Mouse (Mus musculus): ENCODE results near the gene Polr2j.
"Not testable (repeated sequence)": the region's sequence is repeated elsewhere in the genome, so short reads cannot be mapped to it uniquely, and the experiment has no call there.

Polr2j gene

GRCm38 (mm10) chr5:136108486-136108885 lies 7.9 kb upstream of the Polr2j start:
- no peak for DNase-seq (ENCODE audit: low spot score in 2 of 2)

GRCm38 (mm10) chr5:136109042-136109441 lies 7.4 kb upstream of the Polr2j start:
- DNase-seq (ENCODE audit: low spot score in 2 of 2), result no peak

GRCm38 (mm10) chr5:136113546-136113945 lies 2.9 kb upstream of the Polr2j start:
- not testable (repeated sequence) for DNase-seq (ENCODE audit: low spot score in 2 of 2)

- DNase-seq (ENCODE audit: low spot score in 2 of 2), result no peak
These were observed 317 bp downstream of the Polr2j start for GRCm38 (mm10) chr5:136116784-136117112.

- no peak for DNase-seq (ENCODE audit: low spot score in 2 of 2)
These were observed 5.7 kb downstream of the Polr2j start for GRCm38 (mm10) chr5:136122165-136122564.

- peak; percentile 90 to 92 for DNase-seq (ENCODE audit: low spot score in 2 of 2)
These were observed 19.3 kb downstream of the Polr2j start, which contains the start of the genes Lrwd1 and Alkbh4 for GRCm38 (mm10) chr5:136135571-136136291. Gene Lrwd1 (minus strand): TSS chr5:136136074. Gene Alkbh4 (plus strand): TSS chr5:136136146.

- no peak for DNase-seq (ENCODE audit: low spot score in 2 of 2)
These were observed 20.0 kb downstream of the Polr2j start for GRCm38 (mm10) chr5:136136292-136136990.

GRCm38 (mm10) chr5:136137658-136138274 lies 21.3 kb downstream of the Polr2j start:
- no peak for DNase-seq (ENCODE audit: low spot score in 2 of 2)

- DNase-seq (ENCODE audit: low spot score in 2 of 2), result no peak
These were observed 23.0 kb downstream of the Polr2j start for GRCm38 (mm10) chr5:136139393-136139792.

GRCm38 (mm10) chr5:136140057-136140482 lies 23.6 kb downstream of the Polr2j start:
- DNase-seq (ENCODE audit: low spot score in 2 of 2), result no peak

GRCm38 (mm10) chr5:136142746-136143145 lies 26.3 kb downstream of the Polr2j start:
- no peak for DNase-seq (ENCODE audit: low spot score in 2 of 2)

- no peak for DNase-seq (ENCODE audit: low spot score in 2 of 2)
These were observed 26.8 kb downstream of the Polr2j start for GRCm38 (mm10) chr5:136143161-136143755.

GRCm38 (mm10) chr5:136144606-136145430 lies 28.4 kb downstream of the Polr2j start:
- DNase-seq (ENCODE audit: low spot score in 2 of 2), result no peak

- no peak for DNase-seq (ENCODE audit: low spot score in 2 of 2)
These were observed 30.5 kb downstream of the Polr2j start for GRCm38 (mm10) chr5:136146936-136147335.

- DNase-seq (ENCODE audit: low spot score in 2 of 2), result no peak
These were observed 31.3 kb downstream of the Polr2j start for GRCm38 (mm10) chr5:136147704-136148103.

GRCm38 (mm10) chr5:136149134-136149576 lies 32.7 kb downstream of the Polr2j start:
- not testable (repeated sequence) for DNase-seq (ENCODE audit: low spot score in 2 of 2)

- no peak for DNase-seq (ENCODE audit: low spot score in 2 of 2)
These were observed 35.9 kb downstream of the Polr2j start for GRCm38 (mm10) chr5:136152365-136152764.

GRCm38 (mm10) chr5:136155399-136155798 lies 39.0 kb downstream of the Polr2j start:
- DNase-seq (ENCODE audit: low spot score in 2 of 2), result no peak

GRCm38 (mm10) chr5:136160084-136160483 lies 43.7 kb downstream of the Polr2j start:
- not testable (repeated sequence) for DNase-seq (ENCODE audit: low spot score in 2 of 2)

GRCm38 (mm10) chr5:136163807-136164474 lies 47.5 kb downstream of the Polr2j start:
- no peak for DNase-seq (ENCODE audit: low spot score in 2 of 2)

- no peak for DNase-seq (ENCODE audit: low spot score in 2 of 2)
These were observed 48.8 kb downstream of the Polr2j start for GRCm38 (mm10) chr5:136165246-136165645.

Measured in frontal cortex, postnatal 25 days (tissue).